Mouse (Mus musculus): ENCODE results near the gene Atp2b2. TPM values are rescaled to one million over a fixed set of nuclear protein-coding genes. Genes with fewer than 3 reads are reported as not detected.

Atp2b2 gene
- polyA plus RNA-seq, 1 experiment from 2014 or later: 0.25 TPM

- H3K36me3 ChIP-seq: no peaks in the 10 kb centered on the region
- H3K27ac ChIP-seq: no peak overlapping the region
- no peak overlapping the region for H3K4me3 ChIP-seq
- WGBS: 86% methylated on average over 8 of the region's 8 CpGs
- no peak overlapping the region for H3K9ac ChIP-seq
- H3K4me1 ChIP-seq: no peaks in the 10 kb centered on the region
- H3K4me2 ChIP-seq: no peak overlapping the region
- no peaks in the 10 kb centered on the region for H3K27me3 ChIP-seq
- ATAC-seq (ENCODE audit: insufficient number of reproducible peaks, insufficient read depth, low FRiP score, low TSS enrichment, low read depth): no peak
- H3K9me3 ChIP-seq: no peaks in the 10 kb centered on the region
These were observed 103.0 kb downstream of the Atp2b2 start for GRCm38 (mm10) chr6:113939442-113939841.

GRCm38 (mm10) chr6:113936811-113937508 lies 105.5 kb downstream of the Atp2b2 start:
- 41% methylated on average over 6 of the region's 6 CpGs for WGBS
- H3K9ac ChIP-seq: no peak overlapping the region
- no peak for ATAC-seq (ENCODE audit: insufficient number of reproducible peaks, insufficient read depth, low FRiP score, low TSS enrichment, low read depth)
- H3K9me3 ChIP-seq: no peaks in the 10 kb centered on the region
- H3K4me1 ChIP-seq: no peaks in the 10 kb centered on the region
- H3K4me2 ChIP-seq: no peak overlapping the region
- H3K36me3 ChIP-seq: no peaks in the 10 kb centered on the region
- no peaks in the 10 kb centered on the region for H3K27me3 ChIP-seq
- H3K27ac ChIP-seq: no peak overlapping the region
- no peak overlapping the region for H3K4me3 ChIP-seq

- Histone ChIP-seq H3K36me3 (no peaks in the 10 kb centered on the region), H3K4me3 (no peak overlapping the region), H3K4me1 (no peaks in the 10 kb centered on the region), H3K4me2 (no peak overlapping the region), H3K27me3 (no peaks in the 10 kb centered on the region), H3K9me3 (no peaks in the 10 kb centered on the region), H3K9ac (no peak overlapping the region), H3K27ac (no peak overlapping the region)
- WGBS: 47% methylated on average over 8 of the region's 8 CpGs
- no peak for ATAC-seq (ENCODE audit: insufficient number of reproducible peaks, insufficient read depth, low FRiP score, low TSS enrichment, low read depth)
These were observed 106.3 kb downstream of the Atp2b2 start for GRCm38 (mm10) chr6:113936111-113936510.

- Histone ChIP-seq H3K9ac (no peak overlapping the region), H3K27me3 (no peaks in the 10 kb centered on the region), H3K27ac (no peak overlapping the region), H3K36me3 (no peaks in the 10 kb centered on the region), H3K4me3 (no peak overlapping the region), H3K4me1 (no peaks in the 10 kb centered on the region), H3K4me2 (no peak overlapping the region), H3K9me3 (no peaks in the 10 kb centered on the region)
- 79% methylated on average over 8 of the region's 8 CpGs for WGBS
- ATAC-seq (ENCODE audit: insufficient number of reproducible peaks, insufficient read depth, low FRiP score, low TSS enrichment, low read depth): no peak
These were observed 107.7 kb downstream of the Atp2b2 start for GRCm38 (mm10) chr6:113934692-113935091.

GRCm38 (mm10) chr6:113933261-113934151 lies 108.9 kb downstream of the Atp2b2 start:
- Histone ChIP-seq H3K4me1 (no peaks in the 10 kb centered on the region), H3K27me3 (no peaks in the 10 kb centered on the region)

GRCm38 (mm10) chr6:113929191-113929875 lies 113.1 kb downstream of the Atp2b2 start:
- H3K4me1 ChIP-seq: no peaks in the 10 kb centered on the region
- 83% methylated on average over 7 of the region's 8 CpGs for WGBS

More at GRCm38 (mm10) chr6:113933261-113934151, 108.9 kb downstream of the Atp2b2 start:
- H3K36me3 ChIP-seq: no peaks in the 10 kb centered on the region
- H3K4me3 ChIP-seq: no peak overlapping the region
- no peaks in the 10 kb centered on the region for H3K9me3 ChIP-seq
- 64% methylated on average over 14 of the region's 14 CpGs for WGBS
- no peak for ATAC-seq (ENCODE audit: insufficient number of reproducible peaks, insufficient read depth, low FRiP score, low TSS enrichment, low read depth)
- no peak overlapping the region for H3K27ac ChIP-seq
- H3K4me2 ChIP-seq: no peak overlapping the region
- H3K9ac ChIP-seq: no peak overlapping the region

GRCm38 (mm10) chr6:113923249-113923648 lies 119.2 kb downstream of the Atp2b2 start:
- H3K9me3 ChIP-seq: no peaks in the 10 kb centered on the region
- H3K36me3 ChIP-seq: no peaks in the 10 kb centered on the region
- ATAC-seq (ENCODE audit: insufficient number of reproducible peaks, insufficient read depth, low FRiP score, low TSS enrichment, low read depth): no peak
- no peaks in the 10 kb centered on the region for H3K4me1 ChIP-seq
- no peak overlapping the region for H3K27ac ChIP-seq
- no peak overlapping the region for H3K9ac ChIP-seq
- no peaks in the 10 kb centered on the region for H3K27me3 ChIP-seq
- no peak overlapping the region for H3K4me2 ChIP-seq
- H3K4me3 ChIP-seq: no peak overlapping the region
- WGBS: 73% methylated on average over 4 of the region's 4 CpGs

More at GRCm38 (mm10) chr6:113929191-113929875, 113.1 kb downstream of the Atp2b2 start:
- no peak for ATAC-seq (ENCODE audit: insufficient number of reproducible peaks, insufficient read depth, low FRiP score, low TSS enrichment, low read depth)
- Histone ChIP-seq H3K9me3 (no peaks in the 10 kb centered on the region), H3K27ac (no peak overlapping the region), H3K4me3 (no peak overlapping the region), H3K4me2 (no peak overlapping the region), H3K27me3 (no peaks in the 10 kb centered on the region), H3K36me3 (no peaks in the 10 kb centered on the region), H3K9ac (no peak overlapping the region)

- Histone ChIP-seq H3K4me1 (no peaks in the 10 kb centered on the region), H3K9ac (no peak overlapping the region), H3K27ac (no peak overlapping the region), H3K4me3 (no peak overlapping the region), H3K27me3 (no peaks in the 10 kb centered on the region), H3K9me3 (no peaks in the 10 kb centered on the region), H3K4me2 (no peak overlapping the region), H3K36me3 (no peaks in the 10 kb centered on the region)
- WGBS: 64% methylated on average over 5 of the region's 5 CpGs
- no peak for ATAC-seq (ENCODE audit: insufficient number of reproducible peaks, insufficient read depth, low FRiP score, low TSS enrichment, low read depth)
These were observed 121.9 kb downstream of the Atp2b2 start for GRCm38 (mm10) chr6:113920466-113920865.

GRCm38 (mm10) chr6:113912753-113913152 lies 129.7 kb downstream of the Atp2b2 start:
- H3K27ac ChIP-seq: no peak overlapping the region
- no peak overlapping the region for H3K4me3 ChIP-seq
- no peaks in the 10 kb centered on the region for H3K36me3 ChIP-seq
- WGBS: 81% methylated on average over 3 of the region's 3 CpGs
- H3K27me3 ChIP-seq: no peaks in the 10 kb centered on the region
- no peak overlapping the region for H3K9ac ChIP-seq
- no peaks in the 10 kb centered on the region for H3K9me3 ChIP-seq
- no peak overlapping the region for H3K4me2 ChIP-seq
- ATAC-seq (ENCODE audit: insufficient number of reproducible peaks, insufficient read depth, low FRiP score, low TSS enrichment, low read depth): no peak
- H3K4me1 ChIP-seq: no peaks in the 10 kb centered on the region

- Histone ChIP-seq H3K4me3 (no peak overlapping the region), H3K27me3 (no peaks in the 10 kb centered on the region), H3K9me3 (no peaks in the 10 kb centered on the region), H3K27ac (no peak overlapping the region), H3K4me2 (no peak overlapping the region), H3K36me3 (no peaks in the 10 kb centered on the region), H3K9ac (no peak overlapping the region), H3K4me1 (no peaks in the 10 kb centered on the region)
- no peak for ATAC-seq (ENCODE audit: insufficient number of reproducible peaks, insufficient read depth, low FRiP score, low TSS enrichment, low read depth)
- 76% methylated on average over 16 of the region's 16 CpGs for WGBS
These were observed 131.3 kb downstream of the Atp2b2 start for GRCm38 (mm10) chr6:113911094-113911493.

- H3K4me2 ChIP-seq: no peak overlapping the region
- 81% methylated on average over 3 of the region's 3 CpGs for WGBS
- ATAC-seq (ENCODE audit: insufficient number of reproducible peaks, insufficient read depth, low FRiP score, low TSS enrichment, low read depth): no peak
- H3K36me3 ChIP-seq: no peaks in the 10 kb centered on the region
- no peaks in the 10 kb centered on the region for H3K27me3 ChIP-seq
- H3K27ac ChIP-seq: no peak overlapping the region
- no peak overlapping the region for H3K9ac ChIP-seq
- H3K9me3 ChIP-seq: no peaks in the 10 kb centered on the region
- H3K4me1 ChIP-seq: no peaks in the 10 kb centered on the region
- H3K4me3 ChIP-seq: no peak overlapping the region
These were observed 131.9 kb downstream of the Atp2b2 start for GRCm38 (mm10) chr6:113910411-113911055.
